Mouse (Mus musculus): ENCODE results near the gene Cpox. TPM values are rescaled to one million over a fixed set of nuclear protein-coding genes. Genes with fewer than 3 reads are reported as not detected.

Cpox gene
- polyA plus RNA-seq, 1 experiment from 2014 or later: 692 TPM

- peak within 1 kb of the TSS; percentile 82 for H3K9ac ChIP-seq
- H3K36me3 ChIP-seq: peaks cover 30% of the 10 kb centered on the region
- H3K27me3 ChIP-seq (replicated peaks): no peaks in the 10 kb centered on the region
- H3K9me3 ChIP-seq (replicated peaks): no peaks in the 10 kb centered on the region
- peak; percentile 100 for ATAC-seq
- peak within 1 kb of the TSS; percentile 82 for H3K27ac ChIP-seq
- H3K4me2 ChIP-seq: peak within 1 kb of the TSS; percentile 88
- peak within 1 kb of the TSS; percentile 84 for H3K4me3 ChIP-seq
- peaks cover 7% of the 10 kb centered on the region for H3K4me1 ChIP-seq
- WGBS (ENCODE audit: insufficient replicate concordance): 4% methylated on average over 32 of the region's 35 CpGs
Observed at GRCm38 (mm10) chr16:58727477-58728131, 57.5 kb downstream of the Cpox start, which contains the start of gene Cldnd1. TSS of gene Cldnd1 (plus strand) at chr16:58727910.

DNA sequence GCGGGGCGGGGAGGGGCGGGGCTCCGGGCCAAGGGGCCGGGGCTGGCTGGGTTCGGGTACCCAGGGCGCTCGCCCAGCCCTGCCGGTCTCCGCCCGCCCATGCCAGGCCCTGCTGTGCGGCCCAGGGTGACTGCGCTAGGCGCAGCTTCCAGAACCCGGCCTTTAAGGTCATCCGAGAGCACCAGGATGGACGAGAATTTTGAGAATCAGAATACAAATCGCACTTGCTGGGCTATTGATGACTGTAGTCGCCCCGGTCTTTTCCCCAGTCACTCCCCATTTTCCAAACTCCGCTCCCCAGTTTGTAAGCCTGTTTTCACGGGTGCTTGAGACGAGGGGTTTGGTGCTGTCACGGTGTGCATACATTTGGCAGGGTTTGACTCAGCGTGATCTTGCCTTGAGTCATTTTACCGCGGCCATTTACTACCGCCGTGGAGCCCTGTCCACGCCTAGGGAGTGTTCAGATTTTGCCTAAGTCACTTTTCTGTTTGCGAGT lies 58.1 kb downstream of the Cpox start:
- WGBS (ENCODE audit: insufficient replicate concordance): under 1% methylated on average over 31 of the region's 31 CpGs
- H3K36me3 ChIP-seq: peaks cover 36% of the 10 kb centered on the region
- H3K4me2 ChIP-seq: peak overlapping the region; percentile 88
- H3K4me1 ChIP-seq: peaks cover 7% of the 10 kb centered on the region
- no peaks in the 10 kb centered on the region for H3K27me3 ChIP-seq (replicated peaks)
- H3K9ac ChIP-seq: peak overlapping the region; percentile 82
- H3K27ac ChIP-seq: peak overlapping the region; percentile 82
- ATAC-seq: peak; percentile 92
- no peaks in the 10 kb centered on the region for H3K9me3 ChIP-seq (replicated peaks)
- peak overlapping the region; percentile 84 for H3K4me3 ChIP-seq

DNA sequence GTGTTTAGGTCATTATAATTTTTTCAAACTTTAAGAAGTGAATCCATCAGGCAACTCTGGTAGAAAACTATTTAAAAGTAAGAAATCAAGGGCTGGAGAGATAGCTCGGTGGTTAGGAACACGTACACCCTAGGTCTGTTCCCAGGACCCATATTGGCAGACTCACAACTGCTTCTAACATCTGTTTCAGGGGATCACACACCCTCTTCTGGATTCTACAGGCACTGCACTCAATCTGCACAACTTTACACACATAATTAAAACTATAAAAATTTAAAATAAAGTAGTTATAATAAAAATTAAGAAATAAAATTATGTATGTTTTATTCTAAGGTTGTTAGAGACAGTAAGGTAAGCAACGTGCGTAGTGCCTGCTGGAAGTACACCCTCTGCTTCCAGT lies 68.1 kb downstream of the Cpox start:
- Histone ChIP-seq H3K4me3 (no peak overlapping the region), H3K9ac (no peak overlapping the region), H3K4me2 (no peak overlapping the region), H3K27ac (no peak overlapping the region), H3K9me3 (replicated peaks) (no peaks in the 10 kb centered on the region), H3K36me3 (peaks cover 12% of the 10 kb centered on the region), H3K27me3 (replicated peaks) (no peaks in the 10 kb centered on the region), H3K4me1 (peaks cover 10% of the 10 kb centered on the region)
- no peak for ATAC-seq
- 73% methylated on average over 4 of the region's 4 CpGs for WGBS (ENCODE audit: insufficient replicate concordance)

- H3K9ac ChIP-seq: no peak overlapping the region
- H3K36me3 ChIP-seq: peaks cover 6% of the 10 kb centered on the region
- no peak overlapping the region for H3K4me3 ChIP-seq
- no peaks in the 10 kb centered on the region for H3K27me3 ChIP-seq (replicated peaks)
- ATAC-seq: peak; percentile 72; the same call in 1 of the 2 replicates
- peaks cover 10% of the 10 kb centered on the region for H3K4me1 ChIP-seq
- H3K27ac ChIP-seq: no peak overlapping the region
- H3K4me2 ChIP-seq: no peak overlapping the region
- 57% methylated on average over 1 of the region's 1 CpGs for WGBS (ENCODE audit: insufficient replicate concordance)
- H3K9me3 ChIP-seq (replicated peaks): no peaks in the 10 kb centered on the region
Observed at GRCm38 (mm10) chr16:58738800-58739199, 68.7 kb downstream of the Cpox start.

DNA sequence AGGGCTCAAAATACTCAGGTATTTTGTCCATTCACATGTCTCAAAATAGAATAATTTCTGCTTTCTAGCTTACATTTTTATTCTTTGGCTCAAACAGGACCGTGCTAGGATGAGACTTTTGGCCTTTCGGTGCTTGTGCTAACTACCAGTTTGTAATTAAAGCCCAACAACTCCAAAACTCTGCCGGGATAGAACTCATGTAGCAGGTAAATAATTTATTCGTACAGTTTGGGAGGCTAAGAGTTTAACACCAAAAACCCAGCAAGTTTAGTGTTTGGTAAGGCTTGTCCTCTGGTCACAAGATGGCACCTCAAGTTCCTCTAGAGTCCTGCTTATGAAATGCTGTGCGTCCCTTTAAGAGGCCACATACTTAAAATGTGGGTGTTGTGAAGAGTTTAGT lies 70.7 kb downstream of the Cpox start:
- H3K27ac ChIP-seq: no peak overlapping the region
- H3K9me3 ChIP-seq (replicated peaks): no peaks in the 10 kb centered on the region
- no peak for ATAC-seq
- H3K27me3 ChIP-seq (replicated peaks): no peaks in the 10 kb centered on the region
- H3K4me1 ChIP-seq: peaks cover 10% of the 10 kb centered on the region
- H3K9ac ChIP-seq: no peak overlapping the region
- no peaks in the 10 kb centered on the region for H3K36me3 ChIP-seq
- no peak overlapping the region for H3K4me2 ChIP-seq
- 76% methylated on average over 5 of the region's 5 CpGs for WGBS (ENCODE audit: insufficient replicate concordance)
- H3K4me3 ChIP-seq: no peak overlapping the region

DNA sequence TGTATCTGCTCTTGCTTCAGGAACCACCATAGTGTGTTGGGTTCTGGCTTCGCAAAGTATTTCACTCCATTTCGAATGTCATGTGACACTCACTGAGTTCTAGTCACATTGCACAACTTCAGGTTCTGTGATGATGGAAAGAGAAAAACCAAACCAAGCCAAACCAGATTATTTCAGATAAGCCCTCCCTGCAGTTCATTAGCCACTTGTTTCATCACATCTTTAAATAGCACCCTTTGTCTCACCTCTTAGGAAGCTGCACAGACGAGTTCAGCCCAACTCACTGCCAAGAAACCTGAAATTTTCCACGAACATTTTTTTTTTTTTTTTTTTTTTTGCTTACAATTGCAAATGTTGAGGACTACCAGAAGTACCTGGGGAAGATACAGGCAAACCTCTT lies 76.6 kb downstream of the Cpox start:
- ATAC-seq: no peak
- Histone ChIP-seq H3K27me3 (replicated peaks) (no peaks in the 10 kb centered on the region), H3K4me3 (no peak overlapping the region), H3K9ac (no peak overlapping the region), H3K4me1 (peaks cover 9% of the 10 kb centered on the region; the same call in 1 of the 2 replicates), H3K36me3 (no peaks in the 10 kb centered on the region), H3K4me2 (no peak overlapping the region), H3K27ac (no peak overlapping the region), H3K9me3 (replicated peaks) (no peaks in the 10 kb centered on the region)
- 57% methylated on average over 4 of the region's 4 CpGs for WGBS (ENCODE audit: insufficient replicate concordance)

GRCm38 (mm10) chr16:58751314-58751713 lies 81.2 kb downstream of the Cpox start:
- Histone ChIP-seq H3K4me1 (peaks cover 9% of the 10 kb centered on the region; the same call in 1 of the 2 replicates), H3K4me2 (no peak overlapping the region), H3K36me3 (no peaks in the 10 kb centered on the region), H3K9ac (no peak overlapping the region), H3K4me3 (no peak overlapping the region), H3K9me3 (replicated peaks) (no peaks in the 10 kb centered on the region), H3K27me3 (replicated peaks) (no peaks in the 10 kb centered on the region), H3K27ac (no peak overlapping the region)
- 35% methylated on average over 1 of the region's 1 CpGs for WGBS (ENCODE audit: insufficient replicate concordance)
- no peak for ATAC-seq

GRCm38 (mm10) chr16:58756191-58756590 lies 86.1 kb downstream of the Cpox start:
- Histone ChIP-seq H3K4me2 (no peak overlapping the region), H3K9ac (no peak overlapping the region), H3K4me1 (no peaks in the 10 kb centered on the region), H3K27ac (no peak overlapping the region), H3K9me3 (replicated peaks) (no peaks in the 10 kb centered on the region), H3K27me3 (replicated peaks) (no peaks in the 10 kb centered on the region), H3K36me3 (no peaks in the 10 kb centered on the region), H3K4me3 (no peak overlapping the region)
- ATAC-seq: no peak

GRCm38 (mm10) chr16:58763076-58763475 lies 93.0 kb downstream of the Cpox start, which contains the start of gene Olfr172:
TSS of gene Olfr172 (minus strand) at chr16:58763176.
- H3K36me3 ChIP-seq: no peaks in the 10 kb centered on the region
- WGBS (ENCODE audit: insufficient replicate concordance): 61% methylated on average over 1 of the region's 1 CpGs

More at GRCm38 (mm10) chr16:58763076-58763475, 93.0 kb downstream of the Cpox start, which contains the start of gene Olfr172:
- Histone ChIP-seq H3K9ac (no peak within 1 kb of the TSS), H3K27me3 (replicated peaks) (no peaks in the 10 kb centered on the region), H3K4me3 (no peak within 1 kb of the TSS), H3K4me2 (no peak within 1 kb of the TSS), H3K9me3 (replicated peaks) (no peaks in the 10 kb centered on the region), H3K27ac (no peak within 1 kb of the TSS), H3K4me1 (no peaks in the 10 kb centered on the region)
- no peak for ATAC-seq

Small RNA genes within 50 kb of the gene (microRNA-seq; reads per million reads assigned to microRNA genes)
- not detected for gene Gm27564

Other genes starting within 250 kb of the Cpox start
- gene St3gal6, start 146.0 kb upstream of the Cpox start, polyA plus RNA-seq (2016; fragmentation: Nextera tagmentation; extraction: Ambion mirVana): 60.1 TPM in 2 replicates
- not detected in 2 replicates for gene Gm813, start 53.3 kb upstream of the Cpox start, polyA plus RNA-seq (2016; fragmentation: Nextera tagmentation; extraction: Ambion mirVana)
- gene E330017A01Rik, start 31.6 kb upstream of the Cpox start, polyA plus RNA-seq (2016; fragmentation: Nextera tagmentation; extraction: Ambion mirVana): not detected in 2 replicates
- gene Gpr15, start 48.8 kb downstream of the Cpox start, polyA plus RNA-seq (2016; fragmentation: Nextera tagmentation; extraction: Ambion mirVana): not detected in 2 replicates
- gene Cldnd1, start 57.6 kb downstream of the Cpox start, polyA plus RNA-seq (2016; fragmentation: Nextera tagmentation; extraction: Ambion mirVana): 41.3 and 41.8 TPM in 2 replicates
- not detected in 2 replicates for gene Olfr172, start 92.9 kb downstream of the Cpox start, polyA plus RNA-seq (2016; fragmentation: Nextera tagmentation; extraction: Ambion mirVana)
- gene Olfr173, start 130.0 kb downstream of the Cpox start, polyA plus RNA-seq (2016; fragmentation: Nextera tagmentation; extraction: Ambion mirVana): not detected in 2 replicates
- not detected in 2 replicates for gene Olfr175-ps1, start 156.5 kb downstream of the Cpox start, polyA plus RNA-seq (2016; fragmentation: Nextera tagmentation; extraction: Ambion mirVana)
- gene Olfr177, start 204.5 kb downstream of the Cpox start, polyA plus RNA-seq (2016; fragmentation: Nextera tagmentation; extraction: Ambion mirVana): not detected in 2 replicates
- not detected in 2 replicates for gene Olfr178, start 221.8 kb downstream of the Cpox start, polyA plus RNA-seq (2016; fragmentation: Nextera tagmentation; extraction: Ambion mirVana)